Mouse (Mus musculus) kidney, embryonic 15.5 days (tissue): ENCODE measurements around the gene Atp1a1. TPM values are rescaled to one million over a fixed set of nuclear protein-coding genes. Genes with fewer than 3 reads are reported as not detected.

Experiments used
- ATAC-seq: fragments of 200-750 bp; cut with Nextera tagmentation; replicated peaks from 2 replicates; pipeline ENCODE4 v1.8.0; 2017; ENCODE audit warnings: moderate TSS enrichment; ENCODE audit not compliant: low FRiP score
- H3K27ac ChIP-seq: fragments of 300-500 bp; sonication (generic); 2 replicates; pipeline ENCODE4 v1.5.1; 2015; ENCODE audit warnings: mild to moderate bottlenecking, inconsistent platforms
- H3K27me3 ChIP-seq: fragments of 300-500 bp; sonication (generic); 2 replicates; pipeline ENCODE4 v1.6.1; 2015; ENCODE audit warnings: inconsistent platforms
- H3K36me3 ChIP-seq: fragments of 300-500 bp; sonication (generic); 2 replicates; pipeline ENCODE4 v1.6.1; 2015; ENCODE audit warnings: inconsistent platforms
- H3K4me1 ChIP-seq: fragments of 300-500 bp; sonication (generic); 2 replicates; pipeline ENCODE4 v1.6.1; 2015; ENCODE audit warnings: inconsistent platforms
- H3K4me2 ChIP-seq: fragments of 300-500 bp; sonication (generic); 2 replicates; pipeline ENCODE4 v1.6.1; 2015; ENCODE audit warnings: moderate library complexity, mild to moderate bottlenecking, inconsistent platforms
- H3K4me3 ChIP-seq: fragments of 300-500 bp; sonication (generic); replicated peaks from 2 replicates; pipeline ENCODE4 v1.5.1; 2015; ENCODE audit warnings: mild to moderate bottlenecking, inconsistent platforms
- H3K9ac ChIP-seq: fragments of 300-500 bp; sonication (generic); 2 replicates; pipeline ENCODE4 v1.6.1; 2015; ENCODE audit warnings: mild to moderate bottlenecking, inconsistent platforms
- H3K9me3 ChIP-seq: fragments of 300-500 bp; sonication (generic); replicated peaks from 2 replicates; pipeline ENCODE4 v1.6.1; 2016; ENCODE audit warnings: inconsistent platforms
- WGBS: fragments of 180-500 bp; shearing (Covaris S2); methylation state at CpG from one replicate; pipeline ENCODE4 v1.1.7; 2015; ENCODE audit warnings: mixed read lengths; 5-methylcytosine and 5-hydroxymethylcytosine counted together
- polyA plus RNA-seq: library from polyadenylated mRNA; unstranded; fragments of >200 nt; fragmentation: Nextera tagmentation; extraction: Ambion mirVana; gene quantifications from 2 replicates; pipeline ENCODE4 v1.2.1, GENCODE M21; 2015

The Atp1a1 gene
- polyA plus RNA-seq, 1 experiment from 2014 or later: 247 TPM

DNA sequence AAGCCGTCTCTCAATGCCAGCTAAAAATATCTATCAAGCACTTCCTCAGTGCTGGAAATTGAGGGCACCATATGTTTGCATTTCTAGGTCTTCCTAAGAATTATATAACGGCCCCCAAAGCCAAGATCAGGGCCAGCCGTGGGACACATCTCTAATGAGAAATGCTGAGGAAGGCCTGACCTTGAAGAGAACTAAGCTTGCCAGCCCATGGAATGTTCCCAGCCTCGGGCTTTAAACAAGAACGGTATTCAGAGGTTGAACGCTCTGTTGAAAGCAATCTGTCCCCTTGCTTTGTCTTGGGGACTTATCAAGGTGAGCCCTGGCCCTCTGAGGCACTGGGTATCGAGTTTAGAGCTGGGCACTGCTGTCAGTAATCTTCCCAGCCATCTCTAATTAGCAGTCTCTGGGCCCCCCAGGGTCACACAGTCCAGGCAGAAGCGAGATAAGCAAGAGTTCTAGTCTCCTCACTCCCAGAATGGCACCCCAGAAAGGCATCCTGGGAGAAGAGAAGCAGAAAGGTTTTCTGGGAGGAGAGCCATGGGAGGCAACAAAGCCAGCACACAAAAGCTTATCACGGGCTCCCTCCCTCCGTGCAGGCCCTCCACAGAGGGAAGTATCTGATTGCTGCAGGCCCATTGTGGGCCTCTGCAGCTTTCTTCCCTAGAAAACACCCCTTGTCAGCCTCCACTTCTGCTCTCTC is 41.8 kb downstream of the Atp1a1 start:
- Histone ChIP-seq H3K4me1 (peaks cover 4% of the 10 kb centered on the region; the same call in 1 of the 2 replicates), H3K27ac (no peak overlapping the region), H3K9me3 (0 out of 2 replicates have a peak, but pooled peaks cover 2% of the 10 kb centered on the region), H3K4me2 (no peak overlapping the region), H3K27me3 (no peaks in the 10 kb centered on the region), H3K36me3 (no peaks in the 10 kb centered on the region), H3K9ac (no peak overlapping the region), H3K4me3 (no peak overlapping the region)
- 59% methylated on average over 10 of the region's 10 CpGs for WGBS
- ATAC-seq: no peak

- WGBS: 88% methylated on average over 5 of the region's 5 CpGs
- Histone ChIP-seq H3K27ac (no peak overlapping the region), H3K27me3 (no peaks in the 10 kb centered on the region), H3K9me3 (0 out of 2 replicates have a peak, but pooled peaks cover 2% of the 10 kb centered on the region), H3K4me3 (no peak overlapping the region), H3K4me2 (no peak overlapping the region), H3K9ac (no peak overlapping the region), H3K4me1 (peaks cover 4% of the 10 kb centered on the region; the same call in 1 of the 2 replicates), H3K36me3 (no peaks in the 10 kb centered on the region)
- no peak for ATAC-seq
These were observed 42.5 kb downstream of the Atp1a1 start for GRCm38 (mm10) chr3:101561948-101562347.

GRCm38 (mm10) chr3:101560841-101561522 is 43.5 kb downstream of the Atp1a1 start:
- H3K9me3 ChIP-seq: 0 out of 2 replicates have a peak, but pooled peaks cover 2% of the 10 kb centered on the region
- WGBS: 90% methylated on average over 9 of the region's 9 CpGs
- no peak overlapping the region for H3K27ac ChIP-seq

DNA sequence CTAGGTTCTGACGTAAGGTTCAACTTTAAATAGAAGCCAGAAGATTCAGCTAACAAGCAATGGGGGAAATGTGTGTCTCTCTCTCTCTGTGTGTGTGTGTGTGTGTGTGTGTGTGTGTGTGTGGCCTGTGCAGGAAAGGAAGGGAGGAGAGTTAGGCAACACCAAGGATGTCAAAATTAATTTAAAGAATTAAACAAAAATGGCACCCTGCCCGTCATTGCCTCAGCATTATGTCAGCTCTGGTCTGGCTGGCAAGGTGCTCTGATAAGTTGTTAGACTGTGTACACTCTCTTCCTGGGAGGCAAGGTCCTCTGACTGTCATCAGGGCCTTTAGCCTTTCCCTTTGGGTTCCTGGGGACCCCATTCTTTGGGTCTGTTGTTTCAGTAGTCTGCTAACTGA is 47.8 kb downstream of the Atp1a1 start:
- Histone ChIP-seq H3K27ac (no peak overlapping the region), H3K9ac (no peak overlapping the region), H3K4me2 (no peak overlapping the region), H3K9me3 (no peaks in the 10 kb centered on the region), H3K4me3 (no peak overlapping the region), H3K27me3 (no peaks in the 10 kb centered on the region), H3K36me3 (no peaks in the 10 kb centered on the region), H3K4me1 (peaks cover 4% of the 10 kb centered on the region; the same call in 1 of the 2 replicates)
- ATAC-seq: no peak
- 87% methylated on average over 2 of the region's 2 CpGs for WGBS

More at GRCm38 (mm10) chr3:101560841-101561522, 43.5 kb downstream of the Atp1a1 start:
- Histone ChIP-seq H3K36me3 (no peaks in the 10 kb centered on the region), H3K4me3 (no peak overlapping the region), H3K4me1 (peaks cover 4% of the 10 kb centered on the region; the same call in 1 of the 2 replicates), H3K9ac (no peak overlapping the region), H3K27me3 (no peaks in the 10 kb centered on the region), H3K4me2 (no peak overlapping the region)
- no peak for ATAC-seq

GRCm38 (mm10) chr3:101552621-101553620 is 51.6 kb downstream of the Atp1a1 start:
- Histone ChIP-seq H3K4me2 (no peak overlapping the region), H3K9ac (no peak overlapping the region), H3K36me3 (no peaks in the 10 kb centered on the region), H3K4me1 (peaks cover 11% of the 10 kb centered on the region), H3K4me3 (no peak overlapping the region), H3K27ac (no peak overlapping the region), H3K27me3 (no peaks in the 10 kb centered on the region), H3K9me3 (no peaks in the 10 kb centered on the region)
- no peak for ATAC-seq
- WGBS: 87% methylated on average over 7 of the region's 7 CpGs

- no peak overlapping the region for H3K4me2 ChIP-seq
- no peak overlapping the region for H3K9ac ChIP-seq
- H3K27ac ChIP-seq: no peak overlapping the region
- H3K4me3 ChIP-seq: no peak overlapping the region
- peak; percentile 90 for ATAC-seq
- H3K27me3 ChIP-seq: no peaks in the 10 kb centered on the region
- no peaks in the 10 kb centered on the region for H3K9me3 ChIP-seq
- WGBS: 61% methylated on average over 26 of the region's 26 CpGs
- no peaks in the 10 kb centered on the region for H3K36me3 ChIP-seq
- peaks cover 11% of the 10 kb centered on the region for H3K4me1 ChIP-seq
These were observed 52.8 kb downstream of the Atp1a1 start for GRCm38 (mm10) chr3:101551457-101552230.

- Histone ChIP-seq H3K36me3 (no peaks in the 10 kb centered on the region), H3K27ac (no peak overlapping the region), H3K4me1 (peaks cover 11% of the 10 kb centered on the region), H3K4me2 (no peak overlapping the region), H3K4me3 (no peak overlapping the region), H3K9me3 (no peaks in the 10 kb centered on the region), H3K9ac (no peak overlapping the region), H3K27me3 (no peaks in the 10 kb centered on the region)
- no peak for ATAC-seq
- 88% methylated on average over 5 of the region's 5 CpGs for WGBS
These were observed 54.7 kb downstream of the Atp1a1 start for GRCm38 (mm10) chr3:101549749-101550148.

DNA sequence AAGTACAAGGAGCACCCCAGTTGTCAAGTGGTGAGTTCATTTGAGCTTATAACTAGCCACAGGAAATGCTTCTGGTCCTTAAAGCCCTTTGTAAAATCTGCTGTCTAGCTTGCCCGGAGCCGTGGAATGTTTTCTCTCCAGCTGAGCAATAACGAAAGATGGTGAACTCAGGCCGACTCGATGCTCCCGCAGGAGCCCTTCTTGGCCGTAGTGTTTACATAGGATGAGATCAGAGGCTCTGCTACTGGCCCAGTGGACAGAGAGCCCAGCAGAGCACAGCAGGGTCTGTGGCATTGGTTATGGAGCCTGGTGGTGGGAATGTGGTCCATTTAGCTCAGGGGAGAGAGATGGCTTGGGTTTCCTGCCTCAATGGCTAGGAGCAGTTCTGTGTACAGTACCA is 60.4 kb downstream of the Atp1a1 start:
- Histone ChIP-seq H3K27me3 (no peaks in the 10 kb centered on the region), H3K9me3 (no peaks in the 10 kb centered on the region), H3K4me3 (no peak overlapping the region), H3K27ac (no peak overlapping the region), H3K4me2 (no peak overlapping the region), H3K9ac (no peak overlapping the region), H3K4me1 (peaks cover 6% of the 10 kb centered on the region; the same call in 1 of the 2 replicates), H3K36me3 (no peaks in the 10 kb centered on the region)
- ATAC-seq: no peak
- WGBS: 13% methylated on average over 7 of the region's 7 CpGs

- 80% methylated on average over 6 of the region's 6 CpGs for WGBS
These were observed 62.9 kb downstream of the Atp1a1 start for GRCm38 (mm10) chr3:101541571-101541970.

DNA sequence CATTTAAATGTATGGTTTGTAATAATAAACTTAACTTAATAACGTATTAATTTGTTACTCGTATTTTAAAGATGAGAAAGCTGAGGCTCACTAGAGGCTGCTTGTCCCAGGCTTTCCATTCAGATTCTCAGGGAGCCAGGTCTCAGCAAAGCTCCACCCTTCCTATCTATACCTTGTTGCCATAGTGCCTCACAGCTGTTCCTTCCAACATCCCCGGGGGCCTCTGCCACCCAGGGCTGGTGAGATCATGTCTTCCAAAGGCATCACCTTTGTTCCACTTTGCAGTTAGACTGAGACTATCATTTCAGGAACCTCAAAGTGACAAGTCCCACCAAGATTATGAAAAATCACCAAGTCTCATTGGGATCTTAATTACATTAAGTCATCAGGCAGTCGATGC is 63.9 kb downstream of the Atp1a1 start:
- WGBS: 84% methylated on average over 4 of the region's 4 CpGs
- H3K36me3 ChIP-seq: no peaks in the 10 kb centered on the region
- no peak overlapping the region for H3K4me2 ChIP-seq
- no peak overlapping the region for H3K27ac ChIP-seq
- H3K27me3 ChIP-seq: no peaks in the 10 kb centered on the region
- no peak for ATAC-seq
- H3K4me3 ChIP-seq: no peak overlapping the region
- peaks cover 6% of the 10 kb centered on the region; the same call in 1 of the 2 replicates for H3K4me1 ChIP-seq
- no peaks in the 10 kb centered on the region for H3K9me3 ChIP-seq
- H3K9ac ChIP-seq: no peak overlapping the region

More at GRCm38 (mm10) chr3:101541571-101541970, 62.9 kb downstream of the Atp1a1 start:
- H3K27me3 ChIP-seq: no peaks in the 10 kb centered on the region
- peaks cover 6% of the 10 kb centered on the region; the same call in 1 of the 2 replicates for H3K4me1 ChIP-seq
- ATAC-seq: no peak
- H3K27ac ChIP-seq: no peak overlapping the region
- H3K4me2 ChIP-seq: no peak overlapping the region
- H3K9ac ChIP-seq: no peak overlapping the region
- H3K9me3 ChIP-seq: no peaks in the 10 kb centered on the region
- H3K4me3 ChIP-seq: no peak overlapping the region
- no peaks in the 10 kb centered on the region for H3K36me3 ChIP-seq

DNA sequence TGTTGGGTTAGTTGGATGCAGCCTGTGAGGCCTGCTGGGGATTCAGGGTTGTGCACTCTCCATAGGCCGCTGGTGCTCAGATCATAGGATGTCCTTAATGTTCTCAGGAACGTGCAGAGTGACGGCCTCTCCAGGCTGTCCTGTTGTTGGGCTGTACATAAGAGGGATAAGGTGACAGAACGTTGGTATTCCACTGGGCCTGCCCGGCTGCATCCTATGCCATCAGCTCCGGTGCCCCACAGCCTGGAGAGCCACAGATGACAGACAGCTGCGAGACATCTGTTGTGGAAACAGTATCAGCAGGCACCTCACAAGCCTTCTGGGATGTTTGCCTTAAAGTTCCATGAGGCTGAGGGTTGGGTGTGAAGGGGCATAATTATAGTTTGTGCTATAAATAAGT is 68.2 kb downstream of the Atp1a1 start:
- no peak overlapping the region for H3K9ac ChIP-seq
- no peaks in the 10 kb centered on the region for H3K36me3 ChIP-seq
- 85% methylated on average over 7 of the region's 7 CpGs for WGBS
- H3K4me2 ChIP-seq: no peak overlapping the region
- no peaks in the 10 kb centered on the region for H3K9me3 ChIP-seq
- no peak overlapping the region for H3K27ac ChIP-seq
- peaks cover 4% of the 10 kb centered on the region; the same call in 1 of the 2 replicates for H3K4me1 ChIP-seq
- no peak overlapping the region for H3K4me3 ChIP-seq
- no peak for ATAC-seq
- H3K27me3 ChIP-seq: no peaks in the 10 kb centered on the region
